Mouse (Mus musculus) midbrain, embryonic 11.5 days (tissue): ENCODE data around the gene Apaf1. TPM values are rescaled to one million over a fixed set of nuclear protein-coding genes. Genes with fewer than 3 reads are reported as not detected.

Experiments used
- ATAC-seq: fragments of 200-750 bp; cut with Nextera tagmentation; 2 replicates; pipeline ENCODE4 v1.8.0; 2017; ENCODE audit warnings: moderate TSS enrichment, moderate library complexity; ENCODE audit not compliant: low FRiP score
- DNase-seq: peaks from one replicate; pipeline ENCODE4 v3.0.0; 2015; ENCODE audit warnings: low spot score; ENCODE audit errors: missing footprints
- H3K27ac ChIP-seq: fragments of 300-500 bp; sonication (generic); 2 replicates; pipeline ENCODE4 v1.5.1; 2014; ENCODE audit warnings: low read depth, low read length
- H3K27me3 ChIP-seq: fragments of 300-500 bp; sonication (generic); 2 replicates; pipeline ENCODE4 v1.6.1; 2014; ENCODE audit warnings: mild to moderate bottlenecking, low read length, moderate library complexity, mixed read lengths; ENCODE audit not compliant: control insufficient read depth, insufficient read depth
- H3K36me3 ChIP-seq: fragments of 300-500 bp; sonication (generic); 2 replicates; pipeline ENCODE4 v1.6.1; 2014; ENCODE audit warnings: mild to moderate bottlenecking, low read length, moderate library complexity, mixed read lengths; ENCODE audit not compliant: control insufficient read depth, insufficient read depth
- H3K4me1 ChIP-seq: fragments of 300-500 bp; sonication (generic); 2 replicates; pipeline ENCODE4 v1.6.1; 2014; ENCODE audit warnings: low read length; ENCODE audit not compliant: control insufficient read depth, insufficient read depth
- H3K4me2 ChIP-seq: fragments of 300-500 bp; sonication (generic); 2 replicates; pipeline ENCODE4 v1.6.1; 2014; ENCODE audit warnings: mild to moderate bottlenecking, moderate library complexity
- H3K4me3 ChIP-seq: fragments of 300-500 bp; sonication (generic); 2 replicates; pipeline ENCODE4 v1.5.1; 2014; ENCODE audit warnings: low read depth, low read length
- H3K9ac ChIP-seq: fragments of 300-500 bp; sonication (generic); 2 replicates; pipeline ENCODE4 v1.6.1; 2014; ENCODE audit warnings: low read length
- H3K9me3 ChIP-seq: fragments of 300-500 bp; sonication (generic); 2 replicates; pipeline ENCODE4 v1.6.1; 2016; ENCODE audit warnings: low read length; ENCODE audit not compliant: control insufficient read depth
- WGBS: fragments of 180-500 bp; shearing (Covaris S2); extraction: QIAGEN DNeasy Blood & Tissue Kit; methylation state at CpG from one replicate; pipeline ENCODE4 v1.1.7; 2014; 5-methylcytosine and 5-hydroxymethylcytosine counted together
- polyA plus RNA-seq: library from polyadenylated mRNA; unstranded; fragments of >200 nt; fragmentation: Nextera tagmentation; extraction: Ambion mirVana; gene quantifications from 2 replicates; pipeline ENCODE4 v1.2.1, GENCODE M21; 2014

Gene Apaf1
- polyA plus RNA-seq, 1 experiment from 2014 or later, result 23.9 TPM

DNA sequence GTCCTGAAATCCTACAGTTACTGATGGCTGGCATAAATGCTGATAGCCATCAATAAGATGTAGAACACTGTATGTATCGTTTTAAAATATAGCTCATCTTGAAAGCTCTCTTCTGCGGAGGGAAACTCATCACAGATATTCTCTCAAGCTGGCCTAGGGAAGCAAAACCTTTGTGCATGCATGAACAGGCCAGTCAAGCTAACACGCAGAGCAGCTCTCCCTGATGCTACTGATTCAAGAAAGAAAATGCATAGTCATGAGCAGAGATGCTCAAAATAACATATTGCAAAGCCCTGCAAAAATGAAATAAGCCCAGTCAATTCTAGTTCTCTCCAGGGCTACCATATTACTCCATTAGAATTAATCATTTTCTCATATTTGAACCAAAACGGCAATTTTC, 55.1 kb downstream of the Apaf1 start:
- Histone ChIP-seq H3K27me3 (no peaks in the 10 kb centered on the region), H3K36me3 (peaks cover 3% of the 10 kb centered on the region; the same call in 1 of the 2 replicates), H3K4me1 (no peaks in the 10 kb centered on the region), H3K4me2 (no peak overlapping the region), H3K9ac (no peak overlapping the region), H3K9me3 (no peaks in the 10 kb centered on the region), H3K4me3 (no peak overlapping the region), H3K27ac (no peak overlapping the region)
- ATAC-seq (no peak), DNase-seq (no peak)
- WGBS, result 93% methylated on average over 4 of the region's 4 CpGs

DNA sequence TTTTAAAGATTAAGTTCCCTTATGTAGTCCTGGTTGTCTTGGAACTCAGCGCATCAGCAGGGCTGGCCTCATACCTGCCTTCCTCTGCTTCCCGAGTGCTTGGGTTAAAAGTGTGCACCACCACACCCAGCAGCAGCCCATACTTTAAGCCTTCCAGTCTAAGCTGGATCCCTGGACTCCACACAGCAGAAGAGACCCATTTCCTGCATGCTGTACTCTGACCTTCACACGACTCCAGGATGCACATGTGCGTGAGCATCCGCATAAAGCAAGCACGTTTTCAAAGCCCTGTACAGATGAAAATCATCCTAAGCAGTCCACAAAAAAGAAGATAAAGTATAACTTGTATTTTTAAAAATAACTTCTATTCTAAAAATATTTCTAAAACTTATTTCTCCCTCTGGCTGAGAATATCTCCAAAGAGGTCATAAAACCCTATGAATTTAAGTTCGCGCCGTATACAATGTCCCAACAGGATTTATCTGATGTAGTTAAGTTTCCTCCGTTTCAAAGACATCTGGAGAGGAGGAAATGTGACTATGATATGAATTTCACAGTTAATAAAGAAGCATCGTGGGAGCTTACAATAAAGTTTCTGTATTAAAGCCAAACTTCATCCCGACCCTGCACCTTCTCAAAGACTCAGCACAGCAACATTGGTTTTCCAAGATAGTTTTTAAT, 76.6 kb downstream of the Apaf1 start:
- Histone ChIP-seq H3K27me3 (no peaks in the 10 kb centered on the region), H3K9me3 (no peaks in the 10 kb centered on the region), H3K9ac (no peak overlapping the region), H3K4me1 (no peaks in the 10 kb centered on the region), H3K4me3 (no peak overlapping the region), H3K27ac (no peak overlapping the region), H3K4me2 (no peak overlapping the region), H3K36me3 (0 out of 2 replicates have a peak, but pooled peaks cover under 1% of the 10 kb centered on the region)
- DNase-seq (no peak), ATAC-seq (no peak)
- WGBS, result 92% methylated on average over 12 of the region's 12 CpGs

DNA sequence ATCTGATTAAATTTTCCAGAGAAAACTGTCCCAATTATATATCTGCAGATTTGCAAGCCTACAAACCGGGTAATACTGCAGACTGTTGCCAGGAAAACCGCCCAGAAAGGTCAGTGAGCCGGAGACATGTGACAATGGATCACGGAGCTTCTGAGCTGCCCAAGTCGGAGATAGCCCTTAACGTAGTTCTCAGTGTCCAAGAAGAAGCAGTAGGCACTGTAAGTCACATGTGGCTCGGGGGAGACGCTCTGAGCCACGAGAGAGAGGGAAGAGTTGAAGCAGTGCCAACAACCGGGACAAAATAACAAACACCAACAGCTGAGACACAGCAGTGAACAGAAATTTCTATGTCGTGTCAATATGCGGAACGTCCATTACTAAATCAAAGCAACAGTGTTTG, 81.1 kb downstream of the Apaf1 start:
- 89% methylated on average over 13 of the region's 13 CpGs for WGBS
- Histone ChIP-seq H3K36me3 (no peaks in the 10 kb centered on the region), H3K4me3 (no peak overlapping the region), H3K4me2 (no peak overlapping the region), H3K9me3 (no peaks in the 10 kb centered on the region), H3K27ac (no peak overlapping the region), H3K4me1 (no peaks in the 10 kb centered on the region), H3K9ac (no peak overlapping the region), H3K27me3 (no peaks in the 10 kb centered on the region)
- ATAC-seq, result no peak
- DNase-seq, result no peak

DNA sequence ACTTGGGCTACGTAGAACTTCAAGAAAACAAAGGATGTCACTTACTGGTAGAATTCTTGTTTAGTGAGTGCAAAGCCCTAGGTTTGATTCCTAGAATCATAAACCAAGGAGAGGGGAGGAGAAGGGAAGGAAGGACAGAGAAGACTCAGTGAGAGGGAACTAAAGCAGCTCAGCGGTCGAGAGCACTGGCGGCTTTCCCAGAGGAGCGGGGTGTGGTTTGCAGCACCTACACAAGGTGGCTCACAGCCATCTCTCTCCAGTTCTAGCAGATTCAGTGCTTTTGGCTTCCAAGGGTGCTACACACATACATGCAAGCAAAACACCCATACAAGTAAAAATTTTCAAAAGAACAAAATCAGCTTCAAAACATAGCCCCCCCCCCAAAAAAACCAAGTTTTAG, 82.7 kb downstream of the Apaf1 start:
- WGBS, result 87% methylated on average over 5 of the region's 5 CpGs
- ATAC-seq, result no peak
- Histone ChIP-seq H3K9me3 (no peaks in the 10 kb centered on the region), H3K4me2 (no peak overlapping the region), H3K27me3 (no peaks in the 10 kb centered on the region), H3K27ac (no peak overlapping the region), H3K36me3 (no peaks in the 10 kb centered on the region), H3K4me1 (no peaks in the 10 kb centered on the region), H3K4me3 (no peak overlapping the region), H3K9ac (no peak overlapping the region)
- no peak for DNase-seq

DNA sequence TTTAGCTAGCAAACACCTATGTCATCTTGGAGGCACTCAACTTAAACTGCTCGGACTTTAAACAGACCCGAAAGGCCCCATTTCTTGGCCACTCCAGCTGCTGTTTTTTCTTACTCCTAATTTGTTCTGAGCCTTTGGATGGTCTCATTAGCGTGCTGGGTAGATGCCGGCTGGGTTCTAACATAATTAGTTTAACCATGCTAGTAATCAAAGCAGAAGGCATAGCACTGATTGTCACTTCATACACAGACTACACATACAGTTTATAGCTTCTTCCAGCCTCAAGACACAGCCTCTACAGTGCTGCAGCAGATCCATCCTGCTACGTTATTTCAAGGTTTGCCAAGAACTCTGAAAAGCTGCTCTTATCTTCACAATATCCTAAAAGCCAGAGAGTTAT, 88.7 kb downstream of the Apaf1 start:
- Histone ChIP-seq H3K4me2 (no peak overlapping the region), H3K9me3 (no peaks in the 10 kb centered on the region), H3K4me1 (no peaks in the 10 kb centered on the region), H3K4me3 (no peak overlapping the region), H3K9ac (no peak overlapping the region), H3K36me3 (no peaks in the 10 kb centered on the region), H3K27ac (no peak overlapping the region), H3K27me3 (no peaks in the 10 kb centered on the region)
- ATAC-seq (no peak), DNase-seq (no peak)
- 93% methylated on average over 5 of the region's 5 CpGs for WGBS

DNA sequence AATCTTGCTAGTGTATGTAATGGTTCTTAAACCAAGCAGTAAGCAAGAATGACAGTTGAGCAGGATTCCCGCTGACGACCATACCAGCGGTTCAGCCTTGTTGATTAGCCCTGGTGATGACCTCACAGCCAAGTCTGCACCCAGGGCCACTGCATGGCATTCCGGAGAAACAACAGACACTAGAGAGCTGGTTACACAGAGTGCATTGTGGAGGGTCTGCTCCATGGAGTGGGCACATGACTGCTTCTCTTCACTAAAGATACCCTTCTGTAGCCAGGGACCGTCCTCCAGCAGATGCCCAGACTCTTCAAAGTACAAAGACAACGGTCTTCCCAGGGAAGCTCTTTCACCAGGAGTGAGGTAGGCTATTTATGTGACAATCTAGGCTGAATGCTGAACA, 90.3 kb downstream of the Apaf1 start:
- 94% methylated on average over 6 of the region's 6 CpGs for WGBS

DNA sequence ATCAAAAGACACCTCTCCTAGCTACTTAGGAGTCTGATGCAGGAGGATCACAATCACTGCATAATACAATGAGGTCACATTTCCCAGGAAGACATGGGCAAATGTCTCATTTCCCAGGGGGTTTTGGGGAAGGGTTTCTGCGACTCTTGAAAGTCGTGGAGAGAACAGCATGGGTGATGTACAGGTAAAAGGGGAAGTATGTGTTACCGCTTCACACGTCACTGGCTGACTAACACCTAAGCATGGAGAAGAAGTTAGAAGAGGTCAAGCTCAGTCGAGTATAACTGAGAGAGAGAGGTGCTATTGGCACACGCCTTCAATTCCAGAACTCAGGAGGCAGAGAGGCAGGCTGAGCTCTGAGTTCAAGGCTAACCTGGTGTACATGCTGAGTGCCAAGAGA, 92.2 kb downstream of the Apaf1 start:
- H3K27me3 ChIP-seq, result no peaks in the 10 kb centered on the region
- no peak overlapping the region for H3K27ac ChIP-seq
- H3K4me2 ChIP-seq, result no peak overlapping the region
- no peaks in the 10 kb centered on the region for H3K4me1 ChIP-seq
- DNase-seq (no peak), ATAC-seq (no peak)
- H3K9ac ChIP-seq, result no peak overlapping the region
- WGBS, result 91% methylated on average over 6 of the region's 6 CpGs
- H3K4me3 ChIP-seq, result no peak overlapping the region
- H3K9me3 ChIP-seq, result no peaks in the 10 kb centered on the region
- no peaks in the 10 kb centered on the region for H3K36me3 ChIP-seq

More for the DNA sequence above, 90.3 kb downstream of the Apaf1 start:
- H3K4me1 ChIP-seq, result no peaks in the 10 kb centered on the region
- ATAC-seq, result no peak
- no peaks in the 10 kb centered on the region for H3K27me3 ChIP-seq
- DNase-seq, result no peak
- no peaks in the 10 kb centered on the region for H3K9me3 ChIP-seq
- H3K4me2 ChIP-seq, result no peak overlapping the region
- H3K9ac ChIP-seq, result no peak overlapping the region
- no peaks in the 10 kb centered on the region for H3K36me3 ChIP-seq
- H3K4me3 ChIP-seq, result no peak overlapping the region
- H3K27ac ChIP-seq, result no peak overlapping the region

DNA sequence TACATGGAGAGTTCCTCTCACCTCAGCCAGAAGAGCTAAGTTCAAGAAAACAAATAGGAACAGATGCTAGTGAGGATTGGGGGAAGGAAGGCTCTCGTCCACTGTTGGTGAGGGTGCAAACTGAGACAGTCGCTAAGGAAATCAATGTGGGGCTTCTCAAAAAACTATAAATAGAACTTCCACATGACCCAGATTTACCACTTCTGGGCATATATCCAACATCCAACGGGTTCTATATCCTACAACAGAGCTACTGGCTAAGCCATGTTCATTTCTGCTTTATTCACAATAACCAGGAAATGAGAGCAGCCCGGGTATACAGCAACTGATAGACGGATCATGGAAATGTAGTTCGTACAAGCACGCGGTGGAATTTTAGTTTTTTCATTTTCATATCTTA, 99.5 kb downstream of the Apaf1 start:
- DNase-seq (no peak), ATAC-seq (no peak)
- no peak overlapping the region for H3K27ac ChIP-seq
- 91% methylated on average over 8 of the region's 8 CpGs for WGBS
- no peak overlapping the region for H3K4me2 ChIP-seq
- no peak overlapping the region for H3K9ac ChIP-seq
- no peak overlapping the region for H3K4me3 ChIP-seq
- no peaks in the 10 kb centered on the region for H3K9me3 ChIP-seq
- no peaks in the 10 kb centered on the region for H3K4me1 ChIP-seq
- H3K36me3 ChIP-seq, result no peaks in the 10 kb centered on the region
- H3K27me3 ChIP-seq, result no peaks in the 10 kb centered on the region

DNA sequence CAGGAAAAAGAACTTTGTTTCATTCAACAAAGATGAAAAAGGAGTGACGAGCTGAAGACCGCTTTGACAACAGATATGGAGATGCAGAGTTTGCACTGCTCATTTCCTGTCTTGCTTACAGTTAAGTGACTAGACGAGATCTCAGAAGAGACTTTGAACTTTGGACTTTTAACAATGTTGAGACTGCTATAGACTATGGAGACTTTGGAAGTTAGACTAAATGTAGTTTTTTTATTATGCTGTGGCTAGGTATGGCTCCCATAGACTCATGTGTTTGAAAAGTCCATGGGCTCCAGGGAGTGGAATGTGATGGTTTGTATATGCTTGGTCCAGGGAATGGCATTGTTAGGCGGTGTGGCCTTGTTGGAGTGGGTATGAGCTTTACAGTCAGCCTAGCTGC, 100.8 kb downstream of the Apaf1 start:
- ATAC-seq (no peak), DNase-seq (no peak)
- H3K4me3 ChIP-seq, result no peak overlapping the region
- no peaks in the 10 kb centered on the region for H3K36me3 ChIP-seq
- no peaks in the 10 kb centered on the region for H3K4me1 ChIP-seq
- 96% methylated on average over 4 of the region's 4 CpGs for WGBS
- H3K4me2 ChIP-seq, result no peak overlapping the region
- H3K9ac ChIP-seq, result no peak overlapping the region
- no peak overlapping the region for H3K27ac ChIP-seq
- H3K27me3 ChIP-seq, result no peaks in the 10 kb centered on the region
- H3K9me3 ChIP-seq, result no peaks in the 10 kb centered on the region
